Mouse (Mus musculus): ENCODE results near the gene Foxo1.

The Foxo1 gene

GRCm38 (mm10) chr3:52267652-52268486 lies at the start of gene Foxo1:
Gene Foxo1, plus strand, starts transcription at chr3:52268336.
- DNase-seq, result peak; percentile 79

- DNase-seq, result no peak
These were observed 49.3 kb upstream of the Foxo1 start for GRCm38 (mm10) chr3:52218864-52219263.

GRCm38 (mm10) chr3:52221082-52221481 lies 47.1 kb upstream of the Foxo1 start:
- DNase-seq, result no peak

- no peak for DNase-seq
These were observed 46.2 kb upstream of the Foxo1 start for GRCm38 (mm10) chr3:52221931-52222330.

GRCm38 (mm10) chr3:52236488-52236887 lies 31.6 kb upstream of the Foxo1 start:
- no peak for DNase-seq

- DNase-seq, result no peak
These were observed 31.0 kb upstream of the Foxo1 start for GRCm38 (mm10) chr3:52237136-52237535.

GRCm38 (mm10) chr3:52241062-52241461 lies 27.1 kb upstream of the Foxo1 start:
- DNase-seq, result no peak

- peak; percentile 90 for DNase-seq
These were observed 25.6 kb upstream of the Foxo1 start for GRCm38 (mm10) chr3:52242457-52243105.

- no peak for DNase-seq
These were observed 24.7 kb upstream of the Foxo1 start for GRCm38 (mm10) chr3:52243271-52244021.

- no peak for DNase-seq
These were observed 21.9 kb upstream of the Foxo1 start for GRCm38 (mm10) chr3:52245996-52246830.

- no peak for DNase-seq
These were observed 17.0 kb upstream of the Foxo1 start for GRCm38 (mm10) chr3:52251184-52251583.

- DNase-seq, result no peak
These were observed 14.3 kb upstream of the Foxo1 start for GRCm38 (mm10) chr3:52253656-52254461.

- no peak for DNase-seq
These were observed 13.6 kb upstream of the Foxo1 start for GRCm38 (mm10) chr3:52254496-52254895.

GRCm38 (mm10) chr3:52257782-52258441 lies 10.2 kb upstream of the Foxo1 start:
- peak; percentile 41 for DNase-seq

- DNase-seq, result peak; percentile 48
These were observed 9.6 kb upstream of the Foxo1 start for GRCm38 (mm10) chr3:52258532-52258931.

GRCm38 (mm10) chr3:52262431-52263161 lies 5.5 kb upstream of the Foxo1 start:
- peak; percentile 83 for DNase-seq

GRCm38 (mm10) chr3:52264354-52264753 lies 3.8 kb upstream of the Foxo1 start:
- DNase-seq, result no peak

- DNase-seq, result no peak
These were observed 1.5 kb upstream of the Foxo1 start for GRCm38 (mm10) chr3:52266606-52267160.

GRCm38 (mm10) chr3:52267293-52267651 lies 864 bp upstream of the Foxo1 start:
- DNase-seq, result no peak

GRCm38 (mm10) chr3:52268487-52268736 lies 276 bp downstream of the Foxo1 start:
- DNase-seq, result no peak

Data from cerebellum, adult 9-10 months (tissue).